Mouse (Mus musculus): ENCODE measurements at regions not wholly inside any gene's neighbourhood (a gene's known extent, or its start where the extent isn't known, plus 50 kb on each side); places are given as distances from the start of the nearest gene placed in this dataset.

GRCm38 (mm10) chr4:119018573-119018972 lies 57.2 kb downstream of the Lao1 start:
- no peak for DNase-seq

GRCm38 (mm10) chr4:119019013-119019781 lies 57.8 kb downstream of the Lao1 start:
- no peak for DNase-seq

GRCm38 (mm10) chr4:119022338-119022737 lies 61.0 kb downstream of the Lao1 start:
- DNase-seq = no peak

- no peak for DNase-seq
Observed at GRCm38 (mm10) chr4:119026237-119026861, 65.0 kb downstream of the Lao1 start.

GRCm38 (mm10) chr4:119028208-119028821 lies 66.9 kb downstream of the Lao1 start:
- no peak for DNase-seq

- DNase-seq = no peak
Observed at GRCm38 (mm10) chr4:119029091-119029490, 67.7 kb downstream of the Lao1 start.

- DNase-seq = no peak
Observed at GRCm38 (mm10) chr4:119029735-119030134, 68.4 kb downstream of the Lao1 start.

- no peak for DNase-seq
Observed at GRCm38 (mm10) chr4:119030865-119031264, 69.5 kb downstream of the Lao1 start.

GRCm38 (mm10) chr4:119033006-119033405 lies 71.6 kb downstream of the Lao1 start:
- no peak for DNase-seq

- DNase-seq = no peak
Observed at GRCm38 (mm10) chr4:119036582-119036981, 71.9 kb upstream of the Slc2a1 start.

GRCm38 (mm10) chr4:119040041-119040440 lies 68.5 kb upstream of the Slc2a1 start:
- no peak for DNase-seq

- peak; percentile 35 for DNase-seq
Observed at GRCm38 (mm10) chr4:119041616-119042015, 66.9 kb upstream of the Slc2a1 start.

GRCm38 (mm10) chr4:119044005-119044677 lies 64.4 kb upstream of the Slc2a1 start:
- DNase-seq = no peak

GRCm38 (mm10) chr4:119044836-119045235 lies 63.7 kb upstream of the Slc2a1 start:
- DNase-seq = no peak

- no peak for DNase-seq
Observed at GRCm38 (mm10) chr4:119050867-119051353, 57.6 kb upstream of the Slc2a1 start.

GRCm38 (mm10) chr4:119052537-119052936 lies 56.0 kb upstream of the Slc2a1 start:
- no peak for DNase-seq

- no peak for DNase-seq
Observed at GRCm38 (mm10) chr4:119053241-119053640, 55.3 kb upstream of the Slc2a1 start.

- DNase-seq = no peak
Observed at GRCm38 (mm10) chr4:119053680-119054079, 54.8 kb upstream of the Slc2a1 start.

- DNase-seq = no peak
Observed at GRCm38 (mm10) chr4:119054129-119054528, 54.4 kb upstream of the Slc2a1 start.

GRCm38 (mm10) chr4:119057191-119057590 lies 51.3 kb upstream of the Slc2a1 start:
- DNase-seq = no peak

- DNase-seq = peak; percentile 78
Observed at GRCm38 (mm10) chr4:119057826-119058225, 50.7 kb upstream of the Slc2a1 start.
